Mouse (Mus musculus) liver, adult 2 months (tissue): ENCODE data around the gene Arhgef18. TPM values are rescaled to one million over a fixed set of nuclear protein-coding genes. Genes with fewer than 3 reads are reported as not detected.

Source experiments
- DNase-seq: peaks from one replicate; pipeline ENCODE4 v3.0.0-alpha.2; 2011; ENCODE audit warnings: low read depth, low spot score; ENCODE audit errors: extremely low read depth
- H3K27ac ChIP-seq: fragments of 200-500 bp; replicated peaks from 2 replicates; pipeline ENCODE4 v1.5.1; 2012; ENCODE audit warnings: low read depth, mild to moderate bottlenecking, control low read depth, inconsistent platforms, low read length; ENCODE audit not compliant: insufficient read depth
- H3K27me3 ChIP-seq: fragments of 200-500 bp; 2 replicates; pipeline ENCODE4 v1.6.1; 2012; ENCODE audit warnings: mild to moderate bottlenecking, moderate library complexity, low read length, inconsistent platforms; ENCODE audit not compliant: control insufficient read depth, insufficient read depth
- H3K36me3 ChIP-seq: fragments of 200-500 bp; 2 replicates; pipeline ENCODE4 v1.6.1; 2012; ENCODE audit warnings: low read length, inconsistent platforms; ENCODE audit not compliant: control insufficient read depth, insufficient read depth
- H3K4me1 ChIP-seq: fragments of 200-500 bp; 2 replicates; pipeline ENCODE4 v1.6.1; 2011; ENCODE audit warnings: low read length; ENCODE audit not compliant: control insufficient read depth, insufficient read depth
- H3K4me3 ChIP-seq: fragments of 200-500 bp; 2 replicates; pipeline ENCODE4 v1.5.1; 2011; ENCODE audit warnings: low read depth, mild to moderate bottlenecking, control low read depth, low read length, moderate library complexity; ENCODE audit not compliant: insufficient read depth
- H3K79me2 ChIP-seq: fragments of 200-500 bp; 2 replicates; pipeline ENCODE4 v1.6.1; 2012; ENCODE audit warnings: inconsistent platforms, mild to moderate bottlenecking, low read length, moderate library complexity; ENCODE audit not compliant: control insufficient read depth, insufficient read depth
- H3K9ac ChIP-seq: fragments of 200-500 bp; 2 replicates; pipeline ENCODE4 v1.6.1; 2012; ENCODE audit warnings: low read depth, mild to moderate bottlenecking, control low read depth, inconsistent platforms, low read length
- CTCF ChIP-seq: fragments of 200-500 bp; IDR thresholded peaks from 2 replicates; pipeline ENCODE4 v1.5.1; 2011; ENCODE audit warnings: low read depth, low read length, control low read depth
- POLR2A ChIP-seq: fragments of 200-500 bp; IDR thresholded peaks from 2 replicates; pipeline ENCODE4 v1.6.1; 2011; ENCODE audit warnings: low read length, control low read depth; ENCODE audit not compliant: insufficient read depth; ENCODE audit errors: extremely low read depth
- WGBS: fragments of 180-500 bp; shearing (Covaris S2); methylation state at CpG from one replicate; pipeline ENCODE4 v1.1.7; 2018; 5-methylcytosine and 5-hydroxymethylcytosine counted together
- polyA plus RNA-seq: library from polyadenylated mRNA; depleted of rRNA; stranded (reverse); fragments of >200 nt; gene quantifications from 2 replicates; pipeline ENCODE4 v1.2.3, GENCODE M21; 2012
- total RNA-seq: library from RNA; depleted of rRNA; stranded (reverse); fragments of >200 nt; gene quantifications from 2 replicates; pipeline ENCODE4 v1.2.3, GENCODE M21; 2014

The Arhgef18 gene
- total and polyA plus RNA-seq, 2 experiments, result 9.7 to 15.6 TPM

DNA sequence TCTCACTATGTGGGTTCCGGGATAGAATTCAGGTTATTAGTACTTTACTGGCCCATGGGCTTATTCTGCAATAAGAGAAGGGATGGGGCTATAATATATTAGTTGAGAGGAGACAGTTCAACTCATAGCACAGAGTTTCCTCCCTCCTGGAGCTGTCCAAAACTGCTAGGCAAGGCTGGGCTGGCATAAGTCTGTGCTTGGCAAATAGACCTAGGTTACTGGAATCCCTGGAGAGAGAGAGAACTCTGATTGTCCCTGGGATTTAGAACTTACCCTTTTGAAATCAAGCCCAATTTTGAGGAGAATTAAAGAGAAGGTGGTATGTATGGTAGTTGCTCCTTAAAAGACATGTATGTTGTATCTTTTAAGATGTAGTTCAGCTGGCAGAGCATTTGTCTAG, 3.3 kb upstream of the Arhgef18 start:
- 91% methylated on average over 1 of the region's 1 CpGs for WGBS
- Histone ChIP-seq H3K4me1 (peaks cover 13% of the 10 kb centered on the region; the same call in 1 of the 2 replicates), H3K9ac (no peak overlapping the region), H3K27me3 (no peaks in the 10 kb centered on the region), H3K4me3 (no peak overlapping the region), H3K36me3 (no peaks in the 10 kb centered on the region), H3K79me2 (peaks cover 15% of the 10 kb centered on the region; the same call in 1 of the 2 replicates), H3K27ac (no peak overlapping the region)
- TF ChIP-seq CTCF, result no peak
- no peak for TF ChIP-seq POLR2A
- DNase-seq, result peak; percentile 61

DNA sequence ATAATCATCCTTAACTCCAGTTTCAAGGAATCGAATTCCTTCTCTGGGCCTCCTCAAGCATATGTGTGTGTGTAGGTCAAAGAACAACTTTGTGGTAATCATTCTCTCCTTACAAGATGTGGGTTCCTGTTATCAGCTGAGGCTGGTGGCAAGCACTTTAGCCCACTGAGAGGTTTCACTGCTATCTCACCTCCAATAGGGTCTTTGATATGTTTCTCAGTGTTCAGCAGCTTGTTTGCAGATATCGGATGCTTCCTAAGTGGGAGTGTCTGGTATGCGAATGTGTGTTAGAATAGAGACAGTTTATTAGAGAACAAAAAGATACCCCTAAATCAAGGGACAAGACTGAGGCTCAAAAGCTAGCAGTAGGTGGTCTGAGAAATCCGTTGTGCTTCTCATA, 513 bp upstream of the Arhgef18 start:
- Histone ChIP-seq H3K4me1 (peaks cover 21% of the 10 kb centered on the region), H3K79me2 (peaks cover 27% of the 10 kb centered on the region; the same call in 1 of the 2 replicates), H3K27me3 (no peaks in the 10 kb centered on the region), H3K36me3 (no peaks in the 10 kb centered on the region), H3K9ac (peak overlapping the region; percentile 70), H3K4me3 (peak overlapping the region; percentile 83), H3K27ac (peak overlapping the region; percentile 58)
- 51% methylated on average over 4 of the region's 4 CpGs for WGBS
- no peak for DNase-seq
- TF ChIP-seq CTCF, result no peak
- TF ChIP-seq POLR2A, result no peak

DNA sequence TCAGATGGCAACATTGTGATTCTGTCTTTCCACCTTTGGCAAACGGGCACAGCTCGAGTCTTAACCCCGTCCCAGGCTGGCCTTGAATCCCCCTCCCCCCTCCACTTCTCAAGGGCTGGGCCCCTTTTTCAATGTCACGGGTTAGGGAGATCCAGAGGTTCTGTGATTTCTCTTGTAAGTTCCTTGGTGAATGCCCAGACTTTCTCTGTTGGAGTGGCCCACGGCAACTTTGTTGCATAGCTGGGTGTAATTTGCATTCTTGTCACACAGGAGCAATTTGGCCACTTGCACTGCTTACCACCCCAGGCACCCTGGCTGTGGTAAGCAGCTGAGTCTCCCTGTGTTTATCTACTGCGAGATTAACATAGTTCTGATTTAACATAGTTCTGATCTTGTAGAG, 1.8 kb downstream of the Arhgef18 start:
- WGBS, result 70% methylated on average over 6 of the region's 6 CpGs
- Histone ChIP-seq H3K4me1 (peaks cover 22% of the 10 kb centered on the region), H3K27me3 (no peaks in the 10 kb centered on the region), H3K79me2 (peaks cover 37% of the 10 kb centered on the region; the same call in 1 of the 2 replicates), H3K27ac (no peak overlapping the region), H3K36me3 (peaks cover 4% of the 10 kb centered on the region; the same call in 1 of the 2 replicates), H3K4me3 (no peak overlapping the region), H3K9ac (no peak overlapping the region)
- DNase-seq, result no peak
- TF ChIP-seq POLR2A, result no peak
- no peak for TF ChIP-seq CTCF

DNA sequence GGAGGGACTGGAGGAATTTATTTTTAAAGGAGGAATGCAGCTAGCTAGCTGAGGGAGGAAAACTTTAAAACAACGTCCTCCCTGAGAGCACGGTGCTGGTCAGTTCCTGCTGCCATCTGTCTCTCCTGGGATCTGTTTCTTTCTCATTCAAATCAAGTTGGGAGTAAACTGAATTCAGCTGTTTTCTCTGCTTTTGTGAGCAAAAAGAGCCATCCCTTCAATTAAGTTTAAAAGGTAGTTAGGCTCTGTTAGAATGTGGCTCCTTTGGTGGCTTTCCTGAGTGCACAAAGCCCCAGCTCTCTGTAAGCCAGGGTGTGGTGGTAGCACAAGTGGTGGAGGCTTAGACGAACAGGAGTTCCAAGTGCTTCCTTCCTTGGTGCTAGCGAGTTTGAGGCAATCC, 2.4 kb downstream of the Arhgef18 start:
- Histone ChIP-seq H3K4me1 (peaks cover 21% of the 10 kb centered on the region), H3K36me3 (peaks cover 4% of the 10 kb centered on the region; the same call in 1 of the 2 replicates), H3K27ac (no peak overlapping the region), H3K79me2 (peaks cover 38% of the 10 kb centered on the region), H3K9ac (no peak overlapping the region), H3K4me3 (no peak overlapping the region), H3K27me3 (no peaks in the 10 kb centered on the region)
- TF ChIP-seq CTCF (no peak), POLR2A (no peak)
- whole genome bisulfite sequencing, result 68% methylated on average over 4 of the region's 4 CpGs
- no peak for DNase-seq

DNA sequence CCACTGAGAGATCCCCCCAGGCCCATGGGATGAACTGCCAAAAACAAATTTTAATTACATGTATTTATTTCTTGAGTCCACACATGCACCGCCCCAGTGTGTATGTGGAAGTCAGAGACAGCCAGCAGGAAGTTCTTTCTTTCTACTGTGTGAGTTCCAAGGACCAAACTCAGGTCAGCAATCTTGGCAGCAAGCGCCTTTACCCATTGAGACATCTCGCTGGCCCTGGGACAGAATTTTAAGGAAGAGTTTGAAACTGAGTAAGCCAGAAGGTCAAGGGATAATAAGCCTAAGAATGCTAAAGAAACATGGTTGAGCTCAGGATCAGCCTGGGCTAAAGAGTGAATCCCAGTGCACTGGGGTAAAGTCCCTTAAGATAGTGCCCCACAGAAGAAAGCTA, 4.8 kb downstream of the Arhgef18 start:
- Histone ChIP-seq H3K4me3 (no peak overlapping the region), H3K27ac (no peak overlapping the region), H3K27me3 (no peaks in the 10 kb centered on the region), H3K4me1 (peaks cover 16% of the 10 kb centered on the region), H3K9ac (no peak overlapping the region), H3K36me3 (peaks cover 4% of the 10 kb centered on the region; the same call in 1 of the 2 replicates), H3K79me2 (peaks cover 47% of the 10 kb centered on the region)
- no peak for TF ChIP-seq POLR2A
- TF ChIP-seq CTCF, result no peak
- 47% methylated on average over 3 of the region's 3 CpGs for WGBS
- DNase-seq, result peak; percentile 33

DNA sequence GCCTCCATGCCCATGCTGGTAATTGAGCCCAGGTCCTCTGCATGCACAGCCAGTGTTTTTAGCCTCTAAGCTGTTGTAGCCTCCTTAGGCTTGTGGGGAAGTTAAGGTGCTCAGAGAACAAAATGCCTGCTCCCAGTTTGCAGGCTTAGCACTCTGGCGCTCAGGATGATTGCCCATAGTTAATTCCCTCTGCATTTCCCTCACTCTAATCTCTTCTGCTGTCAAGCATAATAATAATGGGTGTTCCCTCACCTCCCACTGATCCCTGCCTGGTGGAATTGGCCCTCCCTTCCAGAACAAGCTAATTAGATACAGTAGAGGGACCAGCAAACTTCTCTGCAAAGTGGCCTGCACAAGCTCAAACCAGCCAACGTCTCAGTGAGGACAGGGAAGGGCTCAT, 7.7 kb downstream of the Arhgef18 start:
- Histone ChIP-seq H3K9ac (no peak overlapping the region), H3K36me3 (peaks cover 4% of the 10 kb centered on the region; the same call in 1 of the 2 replicates), H3K4me1 (peaks cover 11% of the 10 kb centered on the region), H3K27ac (no peak overlapping the region), H3K79me2 (peaks cover 51% of the 10 kb centered on the region), H3K4me3 (no peak overlapping the region), H3K27me3 (no peaks in the 10 kb centered on the region)
- TF ChIP-seq CTCF, result no peak
- no peak for TF ChIP-seq POLR2A
- 78% methylated on average over 2 of the region's 2 CpGs for WGBS
- no peak for DNase-seq
